Mouse (Mus musculus) heart, embryonic 14.5 days (tissue): ENCODE results near the gene Grap2. TPM values are rescaled to one million over a fixed set of nuclear protein-coding genes. Genes with fewer than 3 reads are reported as not detected.

Experiments used
- ATAC-seq: fragments of 200-750 bp; cut with Nextera tagmentation; 2 replicates; pipeline ENCODE4 v1.8.0; 2017; ENCODE audit warnings: low read depth, moderate TSS enrichment; ENCODE audit not compliant: insufficient number of reproducible peaks, insufficient read depth, low FRiP score
- H3K27ac ChIP-seq, 2 experiments: fragments of 200-500 bp in 1 of 2; fragments of 300-500 bp in 1 of 2; sonication (generic) in 1 of 2; replicated peaks in 1 of 2; 2 replicates each; pipeline ENCODE4 v1.5.1; 2012 to 2014; ENCODE audit warnings: low read depth in 2 of 2, low read length in 2 of 2, control low read depth in 1 of 2, mild to moderate bottlenecking in 1 of 2, mixed read lengths in 1 of 2; ENCODE audit not compliant: control insufficient read depth in 1 of 2, insufficient read depth in 1 of 2
- H3K27me3 ChIP-seq: fragments of 300-500 bp; sonication (generic); 2 replicates; pipeline ENCODE4 v1.6.1; 2014; ENCODE audit warnings: mild to moderate bottlenecking, low read length, control low read depth; ENCODE audit not compliant: control insufficient read depth, insufficient read depth
- H3K36me3 ChIP-seq: fragments of 300-500 bp; sonication (generic); 2 replicates; pipeline ENCODE4 v1.6.1; 2014; ENCODE audit warnings: mild to moderate bottlenecking, control low read depth, low read length, mixed read lengths; ENCODE audit not compliant: control insufficient read depth, insufficient read depth
- H3K4me1 ChIP-seq, 2 experiments: fragments of 200-500 bp in 1 of 2; fragments of 300-500 bp in 1 of 2; sonication (generic) in 1 of 2; 2 replicates each; pipeline ENCODE4 v1.6.1; 2012 to 2014; ENCODE audit warnings: low read length in 2 of 2, control low read depth in 1 of 2, mixed read lengths in 1 of 2; ENCODE audit not compliant: control insufficient read depth in 2 of 2, insufficient read depth in 2 of 2
- H3K4me2 ChIP-seq: fragments of 300-500 bp; sonication (generic); 2 replicates; pipeline ENCODE4 v1.6.1; 2014; ENCODE audit warnings: mild to moderate bottlenecking, low read length
- H3K4me3 ChIP-seq, 2 experiments: fragments of 200-500 bp in 1 of 2; fragments of 300-500 bp in 1 of 2; sonication (generic) in 1 of 2; 2 replicates each; pipeline ENCODE4 v1.5.1; 2012 to 2014; ENCODE audit warnings: low read length in 2 of 2, mild to moderate bottlenecking in 2 of 2, control low read depth in 1 of 2, low read depth in 1 of 2, moderate library complexity in 1 of 2; ENCODE audit not compliant: control insufficient read depth in 1 of 2, insufficient read depth in 1 of 2
- H3K9ac ChIP-seq: fragments of 300-500 bp; sonication (generic); 2 replicates; pipeline ENCODE4 v1.6.1; 2014; ENCODE audit warnings: mild to moderate bottlenecking, low read length
- H3K9me3 ChIP-seq: fragments of 300-500 bp; sonication (generic); 2 replicates; pipeline ENCODE4 v1.6.1; 2016; ENCODE audit warnings: low read length, control low read depth; ENCODE audit not compliant: control insufficient read depth
- WGBS: fragments of 180-500 bp; shearing (Covaris S2); extraction: QIAGEN DNeasy Blood & Tissue Kit; methylation state at CpG from one replicate; pipeline ENCODE4 v1.1.7; 2014; 5-methylcytosine and 5-hydroxymethylcytosine counted together
- polyA plus RNA-seq: library from polyadenylated mRNA; unstranded; fragments of >200 nt; fragmentation: Nextera tagmentation; extraction: Ambion mirVana; gene quantifications from 2 replicates; pipeline ENCODE4 v1.2.1, GENCODE M21; 2014

Gene Grap2
- polyA plus RNA-seq, 1 experiment from 2014 or later = 2.4 TPM

DNA sequence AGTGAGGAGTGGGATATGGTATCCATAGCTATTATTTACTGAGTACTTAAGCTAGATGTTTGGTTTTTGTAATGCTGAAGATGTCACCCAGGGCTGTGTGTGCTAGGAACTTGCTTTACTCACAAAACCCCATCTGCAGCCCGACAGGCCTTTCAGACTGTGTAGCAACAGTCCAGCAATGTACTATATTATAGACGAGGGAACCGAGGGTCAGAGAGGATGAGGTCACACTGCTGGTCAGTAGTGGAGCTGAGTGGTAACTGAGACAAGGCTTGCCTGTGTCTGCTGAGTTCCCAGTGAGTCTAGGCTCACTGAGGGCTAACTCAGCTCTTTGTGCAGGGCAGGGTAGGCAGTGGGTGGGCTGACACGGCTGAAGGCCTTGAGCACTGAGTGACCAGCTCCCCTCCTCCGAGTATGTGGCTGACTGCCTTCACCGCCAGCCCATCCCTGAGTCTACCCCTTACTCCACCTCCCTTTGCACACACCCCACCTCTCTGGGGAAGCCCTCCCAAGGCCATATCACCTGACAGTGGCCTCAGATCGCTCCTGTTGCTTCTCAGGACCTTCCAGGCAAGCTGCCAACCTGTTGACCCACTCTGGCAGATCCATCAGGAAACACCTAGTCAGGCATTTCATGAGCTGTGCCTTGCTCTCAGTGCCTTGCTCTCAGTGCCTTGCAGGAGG is 108.1 kb downstream of the Grap2 start:
- H3K4me3 ChIP-seq = no peak overlapping the region
- 17% methylated on average over 7 of the region's 7 CpGs for WGBS
- no peaks in the 10 kb centered on the region for H3K36me3 ChIP-seq
- H3K9me3 ChIP-seq = no peaks in the 10 kb centered on the region
- peak; percentile 74 for ATAC-seq
- H3K9ac ChIP-seq = peak overlapping the region; percentile 28; the same call in 1 of the 2 replicates
- H3K27ac ChIP-seq = peak overlapping the region; percentile 34 to 44; a peak in 2 of 4 replicates
- 0 out of 2 replicates have a peak, but pooled peaks cover 1% of the 10 kb centered on the region for H3K27me3 ChIP-seq
- peaks cover 27 to 33% of the 10 kb centered on the region in 2 experiments for H3K4me1 ChIP-seq
- H3K4me2 ChIP-seq = no peak overlapping the region

DNA sequence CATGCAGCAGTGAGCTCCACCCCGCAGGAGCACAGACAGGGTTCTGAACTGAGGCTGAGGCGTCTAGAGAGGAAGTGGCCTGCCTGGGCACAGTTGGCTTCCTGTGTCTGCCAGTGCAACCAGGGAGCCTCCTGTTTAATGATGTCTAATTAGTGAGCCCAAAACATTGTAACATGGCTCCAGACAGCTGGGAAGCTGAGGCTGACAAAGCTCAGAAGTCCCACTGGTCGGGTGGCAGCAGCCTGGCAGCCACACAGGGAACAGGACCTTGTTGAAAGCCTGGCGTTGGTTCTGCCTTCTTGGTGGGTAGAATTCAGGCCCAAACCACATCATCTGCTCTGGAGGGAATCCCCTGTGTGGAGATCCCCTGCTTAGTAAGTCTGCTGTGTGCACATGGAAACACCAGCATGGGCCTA is 109.1 kb downstream of the Grap2 start:
- no peaks in the 10 kb centered on the region for H3K9me3 ChIP-seq
- peak overlapping the region; percentile 27 to 51; a peak in 2 of 4 replicates for H3K27ac ChIP-seq
- WGBS = 77% methylated on average over 4 of the region's 4 CpGs

DNA sequence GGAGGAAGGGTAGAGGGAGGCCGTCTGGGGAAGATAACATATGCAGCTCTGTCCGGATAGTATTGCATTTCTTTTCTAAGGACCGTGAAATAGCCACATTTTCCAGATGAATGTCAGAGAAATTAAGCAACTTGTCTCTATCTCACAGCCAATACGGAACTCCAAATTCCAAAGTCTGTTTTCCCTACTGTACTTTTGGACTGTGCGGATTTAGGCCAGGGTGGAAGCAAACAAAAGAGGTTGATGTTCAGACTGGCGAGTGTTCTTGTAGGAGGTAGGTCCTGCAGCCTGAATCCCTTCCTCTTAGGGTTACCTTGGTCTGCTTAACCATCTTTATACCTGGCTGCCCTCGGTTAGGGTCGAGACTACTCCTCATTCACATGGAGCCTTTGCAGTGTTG is 109.9 kb downstream of the Grap2 start:
- Histone ChIP-seq H3K9ac (no peak overlapping the region), H3K9me3 (no peaks in the 10 kb centered on the region), H3K36me3 (no peaks in the 10 kb centered on the region), H3K27me3 (peaks cover 9% of the 10 kb centered on the region; the same call in 1 of the 2 replicates), H3K27ac (no peak overlapping the region), H3K4me1 (peaks cover 27 to 33% of the 10 kb centered on the region in 2 experiments), H3K4me2 (no peak overlapping the region), H3K4me3 (no peak overlapping the region)
- ATAC-seq = no peak
- 84% methylated on average over 8 of the region's 8 CpGs for WGBS

More for the DNA sequence above, 109.1 kb downstream of the Grap2 start:
- H3K36me3 ChIP-seq = no peaks in the 10 kb centered on the region
- no peak overlapping the region for H3K4me2 ChIP-seq
- no peak overlapping the region for H3K9ac ChIP-seq
- ATAC-seq = no peak
- peaks cover 27 to 33% of the 10 kb centered on the region in 2 experiments for H3K4me1 ChIP-seq
- H3K4me3 ChIP-seq = no peak overlapping the region
- H3K27me3 ChIP-seq = peaks cover 4% of the 10 kb centered on the region; the same call in 1 of the 2 replicates

DNA sequence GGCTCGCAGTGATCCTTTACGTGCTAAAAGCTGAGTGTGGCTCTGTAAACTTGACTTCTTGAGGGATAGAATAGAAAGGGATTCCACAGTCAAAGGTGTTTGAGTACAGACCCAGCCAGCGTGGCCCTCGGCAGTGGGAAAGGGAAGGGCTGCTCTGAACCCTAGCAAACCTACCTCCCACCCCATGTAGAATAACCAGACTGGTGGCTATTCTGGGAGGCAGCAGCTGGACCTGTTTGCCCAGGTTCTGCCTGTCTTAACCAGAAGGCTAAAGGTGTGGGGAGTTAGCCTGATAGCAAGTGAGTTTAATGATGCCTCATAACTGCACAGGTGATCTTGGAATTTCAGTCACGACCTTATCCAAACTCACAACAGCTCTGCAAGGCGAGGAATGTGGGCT is 110.8 kb downstream of the Grap2 start:
- no peak overlapping the region for H3K9ac ChIP-seq
- H3K4me2 ChIP-seq = no peak overlapping the region
- no peaks in the 10 kb centered on the region for H3K36me3 ChIP-seq
- 73% methylated on average over 6 of the region's 6 CpGs for WGBS
- no peak overlapping the region for H3K27ac ChIP-seq
- peaks cover 9% of the 10 kb centered on the region; the same call in 1 of the 2 replicates for H3K27me3 ChIP-seq
- no peak overlapping the region for H3K4me3 ChIP-seq
- H3K9me3 ChIP-seq = no peaks in the 10 kb centered on the region
- ATAC-seq = no peak
- H3K4me1 ChIP-seq = peaks cover 27 to 33% of the 10 kb centered on the region in 2 experiments

DNA sequence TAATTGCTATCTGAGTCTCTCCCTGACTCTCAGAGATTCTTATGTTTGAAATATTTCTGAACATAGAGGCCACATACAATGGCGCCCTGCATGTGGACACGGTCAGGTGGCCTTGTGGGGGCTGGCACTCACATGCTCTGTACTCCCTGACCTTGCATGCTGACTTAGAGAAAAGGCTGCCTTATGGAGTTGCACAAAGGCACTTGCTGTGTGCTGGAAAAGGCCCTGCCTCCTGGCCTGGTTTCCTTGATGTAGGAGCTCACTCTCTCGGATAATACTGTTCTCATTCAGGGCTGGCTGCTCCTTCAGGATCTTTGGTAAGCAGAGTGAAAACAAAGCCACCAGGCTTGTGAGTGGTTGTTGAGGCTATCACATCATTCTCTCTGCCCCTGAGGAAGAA is 111.6 kb downstream of the Grap2 start:
- Histone ChIP-seq H3K27ac (no peak overlapping the region), H3K4me3 (no peak overlapping the region), H3K4me1 (peaks cover 27 to 36% of the 10 kb centered on the region in 2 experiments), H3K36me3 (no peaks in the 10 kb centered on the region), H3K9ac (no peak overlapping the region), H3K9me3 (no peaks in the 10 kb centered on the region), H3K4me2 (no peak overlapping the region), H3K27me3 (peaks cover 9% of the 10 kb centered on the region; the same call in 1 of the 2 replicates)
- no peak for ATAC-seq
- 74% methylated on average over 3 of the region's 3 CpGs for WGBS

DNA sequence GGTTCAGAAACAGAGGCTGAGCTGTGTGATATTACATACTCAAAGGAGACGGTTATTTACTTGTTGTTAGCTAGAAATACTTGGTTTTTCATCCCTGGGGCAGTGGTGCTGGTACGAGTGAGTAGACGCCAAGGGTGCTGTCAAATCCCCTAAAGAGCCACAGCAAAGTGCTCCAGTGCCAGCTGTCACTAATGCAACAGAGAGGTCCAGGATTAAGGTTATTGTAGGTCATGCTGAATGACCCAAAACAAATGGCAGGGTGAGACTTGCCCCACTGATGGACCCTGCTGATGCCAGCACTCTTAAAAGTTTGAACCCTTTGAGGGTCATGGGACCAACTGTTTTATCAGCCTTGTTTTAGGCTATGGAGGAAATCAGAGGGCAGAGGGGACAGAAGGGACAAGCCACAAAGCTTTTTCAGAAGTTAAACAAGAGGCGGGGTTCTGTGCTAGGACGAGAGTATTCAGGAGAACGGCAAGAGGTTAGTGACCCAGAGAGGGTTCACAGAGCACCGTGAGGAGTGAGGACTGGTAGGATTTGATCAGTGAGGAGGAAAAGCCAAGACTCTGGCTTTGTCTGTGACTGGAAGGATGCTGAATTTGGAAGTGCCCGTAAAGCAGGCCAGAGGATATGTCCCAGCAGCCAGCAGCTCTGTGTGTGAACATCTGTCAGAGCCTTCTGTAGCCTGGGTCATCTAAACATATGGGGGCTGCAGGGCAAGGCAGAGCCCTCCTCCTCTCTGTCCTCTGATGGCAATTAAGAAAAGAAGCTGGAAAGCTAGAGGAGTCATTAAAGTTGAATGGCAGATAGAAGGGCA is 112.6 kb downstream of the Grap2 start:
- H3K27me3 ChIP-seq = peaks cover 13% of the 10 kb centered on the region; the same call in 1 of the 2 replicates
- ATAC-seq = no peak
- WGBS = 44% methylated on average over 8 of the region's 8 CpGs
- H3K4me2 ChIP-seq = no peak overlapping the region
- peaks cover 18 to 26% of the 10 kb centered on the region in 2 experiments for H3K4me1 ChIP-seq
- no peak overlapping the region for H3K27ac ChIP-seq
- no peaks in the 10 kb centered on the region for H3K9me3 ChIP-seq
- H3K36me3 ChIP-seq = no peaks in the 10 kb centered on the region
- no peak overlapping the region for H3K4me3 ChIP-seq
- H3K9ac ChIP-seq = no peak overlapping the region

DNA sequence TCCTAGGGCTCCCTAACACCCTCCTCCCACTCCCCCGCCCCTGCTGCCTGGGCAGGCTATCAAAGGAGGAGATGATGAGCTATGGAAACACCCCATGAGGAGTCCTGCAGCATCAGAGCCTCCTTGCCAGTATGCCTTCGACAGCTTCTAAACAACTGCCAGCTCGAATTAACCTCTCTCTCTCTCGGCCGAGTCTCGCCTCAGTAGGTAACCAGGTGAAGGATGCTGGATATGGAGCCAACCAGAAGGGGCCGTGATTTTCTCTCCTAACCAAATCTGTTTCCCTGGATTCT is 113.2 kb downstream of the Grap2 start:
- 51% methylated on average over 7 of the region's 7 CpGs for WGBS
- Histone ChIP-seq H3K9ac (no peak overlapping the region), H3K4me2 (no peak overlapping the region), H3K4me3 (no peak overlapping the region), H3K4me1 (peaks cover 14 to 21% of the 10 kb centered on the region in 2 experiments), H3K9me3 (no peaks in the 10 kb centered on the region), H3K27me3 (peaks cover 15% of the 10 kb centered on the region; the same call in 1 of the 2 replicates), H3K36me3 (no peaks in the 10 kb centered on the region), H3K27ac (no peak overlapping the region)
- no peak for ATAC-seq
